8 mouse cellular contexts compared by ENCODE assay signal in genomic region chr11:101211970-101212369, GRCm38 (mm10). TPM values are rescaled to one million over a fixed set of nuclear protein-coding genes. Genes with fewer than 3 reads are reported as not detected.
DNase-seq lines count a peak whose midpoint lies in the region; ATAC-seq and TF ChIP-seq lines count a peak whose summit lies in the region.

No protein-coding gene starts in this region.

- no peaks in the 10 kb centered on the region for H3K9me3 ChIP-seq in liver, embryonic 14.5 days (ENCODE audit: control insufficient read depth, low read length)
- no peaks in the 10 kb centered on the region for H3K9me3 ChIP-seq in forebrain, embryonic 12.5 days

- no peak overlapping the region for H3K4me2 ChIP-seq in liver, embryonic 14.5 days (ENCODE audit: low read depth)
- H3K4me2 ChIP-seq in forebrain, embryonic 12.5 days, result no peak overlapping the region

- ATAC-seq in liver, embryonic 14.5 days (ENCODE audit: insufficient read depth), result 0 out of 2 replicates have a peak, but pooled peaks have one; percentile 45
- peak; percentile 92 for ATAC-seq in common myeloid progenitor, adult 5-6 weeks (replicated peaks; ENCODE audit: low read depth, poor library complexity, severe bottlenecking)
- ATAC-seq in inflammation-experienced regulatory T-cells, adult 6 months, result peak; percentile 73
- ATAC-seq in megakaryocyte, adult 5-6 weeks (ENCODE audit: poor library complexity, severe bottlenecking), result peak; percentile 71
- ATAC-seq in forebrain, embryonic 12.5 days (ENCODE audit: low FRiP score), result no peak

- no peak overlapping the region for H3K4me3 ChIP-seq in liver, embryonic 14.5 days (ENCODE audit: insufficient read depth in 1 of 2, low read depth in 2 of 2, low read length in 2 of 2)
- H3K4me3 ChIP-seq in forebrain, embryonic 12.5 days (replicated peaks), result no peak overlapping the region

- peak; percentile 21 for DNase-seq in adrenal gland, postnatal 14 days
- DNase-seq in adrenal gland, adult 8-10 months, result no peak
- DNase-seq in liver, embryonic 14.5 days (ENCODE audit: low read depth in 3 of 3, low spot score in 3 of 3), result peak; percentile 59 to 67 (median 62)
- no peak for DNase-seq in liver

- no peaks in the 10 kb centered on the region for H3K27me3 ChIP-seq in liver, embryonic 14.5 days (ENCODE audit: control insufficient read depth, insufficient read depth, low read length)
- no peaks in the 10 kb centered on the region for H3K27me3 ChIP-seq in forebrain, embryonic 12.5 days

- H3K4me1 ChIP-seq in liver, embryonic 14.5 days (replicated peaks; ENCODE audit: control insufficient read depth in 2 of 2, insufficient read depth in 2 of 2, low read length in 1 of 2), result no peaks in the 10 kb centered on the region
- no peaks in the 10 kb centered on the region for H3K4me1 ChIP-seq in forebrain, embryonic 12.5 days

- peaks cover 6% of the 10 kb centered on the region for H3K36me3 ChIP-seq in liver, embryonic 14.5 days (replicated peaks; ENCODE audit: control insufficient read depth, insufficient read depth, low read depth)
- H3K36me3 ChIP-seq in forebrain, embryonic 12.5 days (replicated peaks), result 0 out of 2 replicates have a peak, but pooled peaks cover 6% of the 10 kb centered on the region

- peak; percentile 75 for TF ChIP-seq CTCF in liver, embryonic 14.5 days (IDR thresholded peaks at IDR 0.05; ENCODE audit: low read depth)

- no peak overlapping the region for H3K27ac ChIP-seq in liver, embryonic 14.5 days
- no peak overlapping the region for H3K27ac ChIP-seq in forebrain, embryonic 12.5 days

- H3K9ac ChIP-seq in liver, embryonic 14.5 days (replicated peaks), result no peak overlapping the region
- no peak overlapping the region for H3K9ac ChIP-seq in forebrain, embryonic 12.5 days

- no peak for TF ChIP-seq EP300 in liver, embryonic 14.5 days (IDR thresholded peaks at IDR 0.05; ENCODE audit: low read depth)

- WGBS in liver, embryonic 14.5 days (ENCODE audit: insufficient replicate concordance), result 44% methylated on average over 3 of the region's 3 CpGs
- 46% methylated on average over 3 of the region's 3 CpGs for WGBS in forebrain, embryonic 12.5 days

RNA-seq across cellular contexts. Expression of gene Ezh1, which starts 14.3 kb away (rescaled TPM):
- total RNA-seq in adrenal gland, postnatal 14 days (2021), result 28.8 and 37.7 TPM in 2 replicates
- 10 to 100 TPM; 39.9 to 59.3 (median 47.7) TPM for total RNA-seq in adrenal gland, adult 8-10 months (2022)
- polyA plus RNA-seq in liver, embryonic 14.5 days (2012; rRNA removed), result 6.8 and 8.8 TPM in 2 replicates
- 7.9 and 8.1 TPM in 2 replicates for polyA plus RNA-seq in liver, embryonic 14.5 days (2014; fragmentation: Nextera tagmentation; extraction: Ambion mirVana)
- 15.3 and 22.8 TPM in 2 replicates for total RNA-seq in common myeloid progenitor, adult 5-6 weeks (2017)
- polyA plus RNA-seq in inflammation-experienced regulatory T-cells, adult 6 months (2017; shearing (Covaris generic)), result 10 to 100 TPM; 38.0 to 70.6 (median 62.7) TPM
- 20.0 and 20.8 TPM in 2 replicates for total RNA-seq in megakaryocyte, adult 5-6 weeks (2015)
- total RNA-seq in megakaryocyte, adult 5-6 weeks (2017), result 20.0 and 20.1 TPM in 2 replicates
- 11.1 and 12.5 TPM in 2 replicates for polyA plus RNA-seq in forebrain, embryonic 12.5 days (2016; fragmentation: Nextera tagmentation; extraction: Ambion mirVana)

RNA-seq across cellular contexts. Expression of gene Ramp2, which starts 33.9 kb away (rescaled TPM):
- total RNA-seq in adrenal gland, postnatal 14 days (2021), result 107 and 145 TPM in 2 replicates
- total RNA-seq in adrenal gland, adult 8-10 months (2022), result 10 to 100 TPM; 26.3 to 56.5 (median 40.7) TPM
- 15.1 and 17.5 TPM in 2 replicates for polyA plus RNA-seq in liver, embryonic 14.5 days (2012; rRNA removed)
- 19.0 and 19.2 TPM in 2 replicates for polyA plus RNA-seq in liver, embryonic 14.5 days (2014; fragmentation: Nextera tagmentation; extraction: Ambion mirVana)
- total RNA-seq in common myeloid progenitor, adult 5-6 weeks (2017), result 0.58 TPM in 1 of 2 replicates, not detected in the other
- not detected for polyA plus RNA-seq in inflammation-experienced regulatory T-cells, adult 6 months (2017; shearing (Covaris generic))
- total RNA-seq in megakaryocyte, adult 5-6 weeks (2015), result not detected in 2 replicates
- total RNA-seq in megakaryocyte, adult 5-6 weeks (2017), result not detected in 2 replicates
- polyA plus RNA-seq in forebrain, embryonic 12.5 days (2016; fragmentation: Nextera tagmentation; extraction: Ambion mirVana), result 43.7 and 49.6 TPM in 2 replicates

RNA-seq across cellular contexts. Expression of gene Ccr10, which starts 36.7 kb away (rescaled TPM):
- total RNA-seq in adrenal gland, postnatal 14 days (2021), result 1.4 and 1.5 TPM in 2 replicates
- under 1 TPM; 0.15 to 0.70 (median 0.36) TPM for total RNA-seq in adrenal gland, adult 8-10 months (2022)
- polyA plus RNA-seq in liver, embryonic 14.5 days (2012; rRNA removed), result not detected in 2 replicates
- polyA plus RNA-seq in liver, embryonic 14.5 days (2014; fragmentation: Nextera tagmentation; extraction: Ambion mirVana), result not detected in 2 replicates
- total RNA-seq in common myeloid progenitor, adult 5-6 weeks (2017), result not detected in 2 replicates
- under 1 TPM in 2 of 3 experiments, not detected in 1; 0.33 to 0.55 TPM for polyA plus RNA-seq in inflammation-experienced regulatory T-cells, adult 6 months (2017; shearing (Covaris generic))
- total RNA-seq in megakaryocyte, adult 5-6 weeks (2015), result 0.11 TPM in 1 of 2 replicates, not detected in the other
- 0.07 and 0.37 TPM in 2 replicates for total RNA-seq in megakaryocyte, adult 5-6 weeks (2017)
- polyA plus RNA-seq in forebrain, embryonic 12.5 days (2016; fragmentation: Nextera tagmentation; extraction: Ambion mirVana), result 0.10 TPM in 1 of 2 replicates, not detected in the other

RNA-seq across cellular contexts. Expression of gene Plekhh3, which starts 40.8 kb away (rescaled TPM):
- total RNA-seq in adrenal gland, postnatal 14 days (2021), result 30.5 and 32.7 TPM in 2 replicates
- total RNA-seq in adrenal gland, adult 8-10 months (2022), result 10 to 100 TPM; 26.9 to 44.3 (median 30.4) TPM
- polyA plus RNA-seq in liver, embryonic 14.5 days (2012; rRNA removed), result 1.1 TPM in 2 replicates
- polyA plus RNA-seq in liver, embryonic 14.5 days (2014; fragmentation: Nextera tagmentation; extraction: Ambion mirVana), result 1.0 TPM in 2 replicates
- total RNA-seq in common myeloid progenitor, adult 5-6 weeks (2017), result 0.15 and 0.32 TPM in 2 replicates
- not detected for polyA plus RNA-seq in inflammation-experienced regulatory T-cells, adult 6 months (2017; shearing (Covaris generic))
- 0.96 and 1.6 TPM in 2 replicates for total RNA-seq in megakaryocyte, adult 5-6 weeks (2015)
- 1.8 and 3.8 TPM in 2 replicates for total RNA-seq in megakaryocyte, adult 5-6 weeks (2017)
- 9.2 and 9.6 TPM in 2 replicates for polyA plus RNA-seq in forebrain, embryonic 12.5 days (2016; fragmentation: Nextera tagmentation; extraction: Ambion mirVana)

RNA-seq across cellular contexts. Expression of gene Vps25, which starts 41.5 kb away (rescaled TPM):
- total RNA-seq in adrenal gland, postnatal 14 days (2021), result 116 and 120 TPM in 2 replicates
- total RNA-seq in adrenal gland, adult 8-10 months (2022), result 100 to 1,000 TPM; 109 to 120 (median 113) TPM
- polyA plus RNA-seq in liver, embryonic 14.5 days (2012; rRNA removed), result 35.1 and 36.3 TPM in 2 replicates
- polyA plus RNA-seq in liver, embryonic 14.5 days (2014; fragmentation: Nextera tagmentation; extraction: Ambion mirVana), result 88.6 and 90.0 TPM in 2 replicates
- total RNA-seq in common myeloid progenitor, adult 5-6 weeks (2017), result 51.5 and 61.9 TPM in 2 replicates
- polyA plus RNA-seq in inflammation-experienced regulatory T-cells, adult 6 months (2017; shearing (Covaris generic)), result 100 to 1,000 TPM; 134 to 144 (median 138) TPM
- total RNA-seq in megakaryocyte, adult 5-6 weeks (2015), result 169 and 184 TPM in 2 replicates
- 54.6 and 55.7 TPM in 2 replicates for total RNA-seq in megakaryocyte, adult 5-6 weeks (2017)
- 90.4 and 93.1 TPM in 2 replicates for polyA plus RNA-seq in forebrain, embryonic 12.5 days (2016; fragmentation: Nextera tagmentation; extraction: Ambion mirVana)

Comparison
In these comparisons a context has a peak if more than half of its experiments do, and no peak if none do; other contexts are left out.
1. DNase-seq: peak in adrenal gland, postnatal 14 days (single experiment) and liver, embryonic 14.5 days (3 of 3); none in adrenal gland, adult 8-10 months (single experiment) and liver (single experiment).
2. RNA of gene Ramp2, which starts 33.9 kb away (total RNA-seq): 107 to 145 TPM in adrenal gland, postnatal 14 days and 26.3 to 56.5 TPM in adrenal gland, adult 8-10 months; 0.58 TPM in common myeloid progenitor, adult 5-6 weeks and not detected in megakaryocyte, adult 5-6 weeks; every median in the first group is over 10 times any median in the second.